Mouse (Mus musculus) lung, embryonic 14.5 days (tissue): ENCODE results near the gene Nabp2. TPM values are rescaled to one million over a fixed set of nuclear protein-coding genes. Genes with fewer than 3 reads are reported as not detected.
A peak's percentile ranks its signal among the peaks of the same experiment; 100 is the strongest.

Experiments
- ATAC-seq: fragments of 200-750 bp; cut with Nextera tagmentation; 2 replicates; pipeline ENCODE4 v1.8.0; 2017; ENCODE audit warnings: mild to moderate bottlenecking, moderate TSS enrichment, moderate library complexity; ENCODE audit not compliant: insufficient read depth
- DNase-seq: peaks from one replicate; pipeline ENCODE4 v3.0.0-alpha.2; 2015
- H3K27ac ChIP-seq: fragments of 300-500 bp; sonication (generic); 2 replicates; pipeline ENCODE4 v1.5.1; 2014; ENCODE audit warnings: low read depth, mild to moderate bottlenecking, moderate library complexity
- H3K27me3 ChIP-seq: fragments of 300-500 bp; sonication (generic); 2 replicates; pipeline ENCODE4 v1.6.1; 2014; ENCODE audit warnings: low read length, control low read depth; ENCODE audit not compliant: insufficient read depth
- H3K36me3 ChIP-seq: fragments of 300-500 bp; sonication (generic); 2 replicates; pipeline ENCODE4 v1.6.1; 2014; ENCODE audit warnings: control low read depth; ENCODE audit not compliant: insufficient read depth
- H3K4me1 ChIP-seq: fragments of 300-500 bp; sonication (generic); 2 replicates; pipeline ENCODE4 v1.6.1; 2014; ENCODE audit warnings: antibody characterized with exemption, control low read depth; ENCODE audit not compliant: insufficient read depth
- H3K4me2 ChIP-seq: fragments of 300-500 bp; sonication (generic); 2 replicates; pipeline ENCODE4 v1.6.1; 2014; ENCODE audit warnings: mild to moderate bottlenecking
- H3K4me3 ChIP-seq: fragments of 300-500 bp; sonication (generic); 2 replicates; pipeline ENCODE4 v1.5.1; 2014; ENCODE audit warnings: low read depth, low read length
- H3K9ac ChIP-seq: fragments of 300-500 bp; sonication (generic); 2 replicates; pipeline ENCODE4 v1.6.1; 2014
- H3K9me3 ChIP-seq: fragments of 300-500 bp; sonication (generic); 2 replicates; pipeline ENCODE4 v1.6.1; 2016; ENCODE audit warnings: low read depth, low read length, control low read depth
- CTCF ChIP-seq: IDR thresholded peaks from 2 replicates; pipeline ENCODE4 v1.5.1; 2016; ENCODE audit warnings: antibody characterized with exemption, low read depth
- WGBS: fragments of 180-500 bp; shearing (Covaris S2); extraction: QIAGEN DNeasy Blood & Tissue Kit; methylation state at CpG from one replicate; pipeline ENCODE4 v1.1.7; 2014; 5-methylcytosine and 5-hydroxymethylcytosine counted together
- polyA plus RNA-seq: library from polyadenylated mRNA; unstranded; fragments of >200 nt; fragmentation: Nextera tagmentation; extraction: Ambion mirVana; gene quantifications from 2 replicates; pipeline ENCODE4 v1.2.1, GENCODE M21; 2014

The Nabp2 gene
- polyA plus RNA-seq, 1 experiment from 2014 or later = 83.1 TPM

GRCm38 (mm10) chr10:128400338-128400737, 11.0 kb downstream of the Nabp2 start:
- Histone ChIP-seq H3K36me3 (peaks cover 22% of the 10 kb centered on the region), H3K9me3 (no peaks in the 10 kb centered on the region), H3K4me1 (no peaks in the 10 kb centered on the region), H3K27ac (no peak overlapping the region), H3K27me3 (no peaks in the 10 kb centered on the region), H3K4me2 (no peak overlapping the region), H3K9ac (no peak overlapping the region), H3K4me3 (no peak overlapping the region)
- no peak for TF ChIP-seq CTCF
- ATAC-seq = peak; percentile 28; the same call in 1 of the 2 replicates
- 28% methylated on average over 5 of the region's 5 CpGs for WGBS
- DNase-seq = peak; percentile 24

- no peak overlapping the region for H3K27ac ChIP-seq
- no peak for TF ChIP-seq CTCF
- no peaks in the 10 kb centered on the region for H3K9me3 ChIP-seq
- H3K27me3 ChIP-seq = no peaks in the 10 kb centered on the region
- H3K9ac ChIP-seq = no peak overlapping the region
- DNase-seq (no peak), ATAC-seq (no peak)
- H3K36me3 ChIP-seq = peaks cover 46% of the 10 kb centered on the region
- no peak overlapping the region for H3K4me3 ChIP-seq
- WGBS = 62% methylated on average over 7 of the region's 7 CpGs
- H3K4me1 ChIP-seq = no peaks in the 10 kb centered on the region
- H3K4me2 ChIP-seq = no peak overlapping the region
Observed at GRCm38 (mm10) chr10:128397466-128397865, 13.8 kb downstream of the Nabp2 start.

- 62% methylated on average over 10 of the region's 10 CpGs for WGBS
- peaks cover 53% of the 10 kb centered on the region for H3K36me3 ChIP-seq
Observed at GRCm38 (mm10) chr10:128396716-128397264, 14.5 kb downstream of the Nabp2 start.

GRCm38 (mm10) chr10:128396017-128396673, 15.1 kb downstream of the Nabp2 start:
- no peak for DNase-seq
- no peaks in the 10 kb centered on the region for H3K27me3 ChIP-seq
- H3K4me2 ChIP-seq = no peak overlapping the region
- WGBS = 49% methylated on average over 11 of the region's 11 CpGs
- H3K4me3 ChIP-seq = no peak overlapping the region
- TF ChIP-seq CTCF = no peak
- H3K9ac ChIP-seq = no peak overlapping the region
- no peaks in the 10 kb centered on the region for H3K9me3 ChIP-seq
- no peak overlapping the region for H3K27ac ChIP-seq
- H3K4me1 ChIP-seq = no peaks in the 10 kb centered on the region
- no peak for ATAC-seq
- peaks cover 59% of the 10 kb centered on the region for H3K36me3 ChIP-seq

More at GRCm38 (mm10) chr10:128396716-128397264, 14.5 kb downstream of the Nabp2 start:
- Histone ChIP-seq H3K27ac (no peak overlapping the region), H3K4me2 (no peak overlapping the region), H3K4me1 (no peaks in the 10 kb centered on the region), H3K9me3 (no peaks in the 10 kb centered on the region), H3K4me3 (no peak overlapping the region), H3K27me3 (no peaks in the 10 kb centered on the region), H3K9ac (no peak overlapping the region)
- ATAC-seq (no peak; the same call in 1 of the 2 replicates), DNase-seq (no peak)
- TF ChIP-seq CTCF = no peak

- 71% methylated on average over 6 of the region's 6 CpGs for WGBS
- ATAC-seq = no peak
- Histone ChIP-seq H3K27me3 (no peaks in the 10 kb centered on the region), H3K9ac (no peak overlapping the region), H3K4me3 (no peak overlapping the region), H3K27ac (no peak overlapping the region), H3K4me2 (no peak overlapping the region), H3K36me3 (peaks cover 97% of the 10 kb centered on the region), H3K4me1 (no peaks in the 10 kb centered on the region), H3K9me3 (no peaks in the 10 kb centered on the region)
- no peak for DNase-seq
- TF ChIP-seq CTCF = no peak
Observed at GRCm38 (mm10) chr10:128391850-128392249, 19.4 kb downstream of the Nabp2 start.

GRCm38 (mm10) chr10:128390366-128390765, 20.9 kb downstream of the Nabp2 start:
- Histone ChIP-seq H3K36me3 (peaks cover 99% of the 10 kb centered on the region), H3K9me3 (no peaks in the 10 kb centered on the region), H3K27me3 (no peaks in the 10 kb centered on the region), H3K4me2 (no peak overlapping the region), H3K4me3 (no peak overlapping the region), H3K9ac (no peak overlapping the region), H3K4me1 (no peaks in the 10 kb centered on the region), H3K27ac (no peak overlapping the region)
- TF ChIP-seq CTCF = no peak
- DNase-seq = no peak
- WGBS = 84% methylated on average over 12 of the region's 12 CpGs
- no peak for ATAC-seq

- 77% methylated on average over 6 of the region's 6 CpGs for WGBS
- no peak for ATAC-seq
- H3K9ac ChIP-seq = no peak overlapping the region
Observed at GRCm38 (mm10) chr10:128389570-128389969, 21.7 kb downstream of the Nabp2 start.

More at GRCm38 (mm10) chr10:128389570-128389969, 21.7 kb downstream of the Nabp2 start:
- no peak overlapping the region for H3K4me3 ChIP-seq
- no peaks in the 10 kb centered on the region for H3K27me3 ChIP-seq
- no peaks in the 10 kb centered on the region for H3K9me3 ChIP-seq
- peaks cover 100% of the 10 kb centered on the region for H3K36me3 ChIP-seq
- no peak for TF ChIP-seq CTCF
- H3K4me2 ChIP-seq = no peak overlapping the region
- H3K27ac ChIP-seq = no peak overlapping the region
- no peak for DNase-seq
- H3K4me1 ChIP-seq = no peaks in the 10 kb centered on the region
